Mouse (Mus musculus): ENCODE results near the gene Tmem119.

DNA sequence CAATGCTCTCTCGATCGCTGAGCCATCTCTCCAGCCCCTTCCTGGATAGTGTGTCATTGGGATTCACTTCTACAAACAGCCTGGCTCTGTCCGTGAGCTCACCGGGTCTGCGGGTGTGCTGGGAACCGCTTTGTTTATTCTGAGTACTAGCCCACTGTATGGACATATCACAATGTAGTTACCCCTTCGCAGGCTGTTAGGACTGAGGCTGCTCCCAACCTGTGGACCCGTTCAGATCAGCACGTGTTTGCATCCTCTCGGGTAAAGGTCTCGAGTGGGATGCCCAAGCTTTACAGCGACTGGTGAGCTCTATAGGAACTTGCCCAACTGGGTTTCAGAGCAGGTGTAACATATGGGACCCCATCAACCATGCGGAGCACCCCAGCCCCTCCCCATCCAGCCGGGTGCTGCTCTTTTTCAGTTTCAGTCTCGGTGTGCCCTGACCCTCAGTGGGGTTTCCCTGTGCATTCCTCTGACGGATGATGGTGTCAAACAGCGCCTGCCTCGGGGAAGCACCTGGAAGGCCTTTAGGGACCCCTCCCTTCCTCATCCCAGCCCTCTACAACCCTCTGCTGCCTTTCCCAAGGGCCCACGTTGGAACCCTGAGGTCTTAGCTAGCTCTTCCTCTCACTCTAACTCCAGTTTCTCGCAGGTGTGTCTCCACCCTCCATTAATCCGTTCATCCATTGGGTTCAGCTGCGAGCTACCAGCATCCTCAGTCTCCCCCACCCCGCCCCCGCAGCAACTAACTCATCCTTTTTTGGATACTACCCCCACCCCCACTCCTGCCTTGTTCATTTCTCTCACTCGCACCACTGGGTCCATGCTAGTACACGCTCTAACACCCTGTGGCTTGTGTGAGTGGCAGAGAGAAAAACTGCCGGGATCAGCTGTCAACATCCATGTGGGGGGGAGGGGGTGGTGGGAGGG, 14.1 kb upstream of the Tmem119 start:
- TF ChIP-seq POLR2A (IDR thresholded peaks at IDR 0.05; ENCODE audit: low read depth, low read length) (no peak), CTCF (IDR thresholded peaks at IDR 0.05; ENCODE audit: borderline replicate concordance, insufficient read depth, low read length) (no peak)

Data from embryonic fibroblast, embryonic 13.5 days (primary cell).